Mouse (Mus musculus) heart, embryonic 12.5 days (tissue): ENCODE measurements around the gene Ift43. TPM values are rescaled to one million over a fixed set of nuclear protein-coding genes. Genes with fewer than 3 reads are reported as not detected.
A peak's percentile ranks its signal among the peaks of the same experiment; 100 is the strongest.

Source experiments
- ATAC-seq: fragments of 200-750 bp; cut with Nextera tagmentation; 2 replicates; pipeline ENCODE4 v1.8.0; 2017; ENCODE audit warnings: moderate TSS enrichment, moderate library complexity; ENCODE audit not compliant: insufficient number of reproducible peaks, low FRiP score
- H3K27ac ChIP-seq: fragments of 300-500 bp; sonication (generic); 2 replicates; pipeline ENCODE4 v1.5.1; 2016; ENCODE audit warnings: mild to moderate bottlenecking, moderate library complexity; ENCODE audit not compliant: poor library complexity, severe bottlenecking
- H3K27me3 ChIP-seq: fragments of 300-500 bp; sonication (generic); replicated peaks from 2 replicates; pipeline ENCODE4 v1.6.1; 2016; ENCODE audit warnings: mild to moderate bottlenecking, moderate library complexity
- H3K36me3 ChIP-seq: fragments of 300-500 bp; sonication (generic); 2 replicates; pipeline ENCODE4 v1.6.1; 2016; ENCODE audit warnings: mild to moderate bottlenecking, moderate library complexity
- H3K4me1 ChIP-seq: fragments of 300-500 bp; sonication (generic); replicated peaks from 2 replicates; pipeline ENCODE4 v1.6.1; 2016; ENCODE audit warnings: mild to moderate bottlenecking
- H3K4me2 ChIP-seq: fragments of 300-500 bp; sonication (generic); 2 replicates; pipeline ENCODE4 v1.6.1; 2016; ENCODE audit warnings: mild to moderate bottlenecking, moderate library complexity
- H3K4me3 ChIP-seq: fragments of 300-500 bp; sonication (generic); 2 replicates; pipeline ENCODE4 v1.5.1; 2016; ENCODE audit warnings: mild to moderate bottlenecking
- H3K9ac ChIP-seq: fragments of 300-500 bp; sonication (generic); 2 replicates; pipeline ENCODE4 v1.6.1; 2016; ENCODE audit warnings: mild to moderate bottlenecking, moderate library complexity
- H3K9me3 ChIP-seq: fragments of 300-500 bp; sonication (generic); replicated peaks from 2 replicates; pipeline ENCODE4 v1.6.1; 2016; ENCODE audit warnings: mild to moderate bottlenecking, moderate library complexity
- WGBS: fragments of 180-500 bp; shearing (Covaris S2); methylation state at CpG from one replicate; pipeline ENCODE4 v1.1.7; 2016; 5-methylcytosine and 5-hydroxymethylcytosine counted together
- polyA plus RNA-seq: library from polyadenylated mRNA; unstranded; fragments of >200 nt; fragmentation: Nextera tagmentation; extraction: Ambion mirVana; gene quantifications from 2 replicates; pipeline ENCODE4 v1.2.1, GENCODE M21; 2016

Ift43 gene
- polyA plus RNA-seq, 1 experiment from 2014 or later: 113 TPM

GRCm38 (mm10) chr12:86055306-86055705, 27.0 kb upstream of the Ift43 start:
- Histone ChIP-seq H3K9ac (no peak overlapping the region), H3K4me1 (peaks cover 7% of the 10 kb centered on the region; the same call in 1 of the 2 replicates), H3K36me3 (peaks cover 44% of the 10 kb centered on the region), H3K4me2 (no peak overlapping the region), H3K4me3 (no peak overlapping the region), H3K27me3 (no peaks in the 10 kb centered on the region), H3K9me3 (no peaks in the 10 kb centered on the region), H3K27ac (no peak overlapping the region)
- 92% methylated on average over 2 of the region's 2 CpGs for WGBS
- no peak for ATAC-seq

DNA sequence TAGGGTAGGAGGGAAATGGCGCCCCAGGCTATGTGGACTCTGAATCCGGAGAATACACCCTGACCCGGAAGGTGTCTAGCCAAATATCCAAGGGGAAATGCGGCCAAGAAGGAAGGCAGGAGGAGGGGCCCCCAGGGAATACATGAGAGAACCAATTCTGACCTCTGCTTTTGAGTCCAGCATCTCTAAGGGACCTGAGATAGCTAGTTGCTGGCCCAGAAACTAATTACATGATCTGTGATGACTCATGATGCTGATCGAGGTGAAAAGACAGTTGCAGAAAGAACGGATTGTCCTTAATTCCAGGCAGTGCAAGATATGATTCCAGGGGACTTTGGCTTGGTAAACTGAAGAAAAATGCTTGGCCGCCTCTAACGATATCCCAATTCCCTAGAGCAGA, 25.4 kb upstream of the Ift43 start:
- 86% methylated on average over 8 of the region's 8 CpGs for WGBS
- no peaks in the 10 kb centered on the region for H3K4me1 ChIP-seq
- no peak for ATAC-seq
- no peaks in the 10 kb centered on the region for H3K27me3 ChIP-seq
- H3K9me3 ChIP-seq: no peaks in the 10 kb centered on the region
- no peak overlapping the region for H3K27ac ChIP-seq
- H3K36me3 ChIP-seq: peaks cover 48% of the 10 kb centered on the region
- no peak overlapping the region for H3K9ac ChIP-seq
- no peak overlapping the region for H3K4me2 ChIP-seq
- H3K4me3 ChIP-seq: no peak overlapping the region

DNA sequence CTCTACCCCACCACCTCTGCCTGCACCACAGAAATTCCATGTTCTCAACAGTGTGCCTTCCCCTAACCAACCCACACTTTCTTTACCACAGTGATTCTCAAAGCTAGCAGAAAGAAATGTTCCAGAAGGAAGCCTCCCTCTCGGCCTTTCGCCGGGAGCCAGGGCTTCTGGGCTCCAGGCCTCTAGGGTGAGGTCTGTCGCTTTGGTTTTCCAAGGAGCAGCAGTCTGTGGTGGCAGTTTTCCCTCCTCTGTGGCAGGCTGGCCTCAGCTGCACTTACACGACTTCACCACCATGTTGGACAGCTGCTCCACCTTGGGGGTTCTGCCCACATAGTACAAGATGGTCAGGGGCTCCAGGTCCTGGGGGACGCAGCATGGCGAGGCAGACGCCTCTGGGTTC, 24.8 kb upstream of the Ift43 start:
- WGBS: 81% methylated on average over 8 of the region's 8 CpGs
- no peak for ATAC-seq
- Histone ChIP-seq H3K4me2 (no peak overlapping the region), H3K4me1 (no peaks in the 10 kb centered on the region), H3K27me3 (no peaks in the 10 kb centered on the region), H3K9me3 (no peaks in the 10 kb centered on the region), H3K9ac (no peak overlapping the region), H3K36me3 (peaks cover 54% of the 10 kb centered on the region), H3K27ac (no peak overlapping the region), H3K4me3 (no peak overlapping the region)

DNA sequence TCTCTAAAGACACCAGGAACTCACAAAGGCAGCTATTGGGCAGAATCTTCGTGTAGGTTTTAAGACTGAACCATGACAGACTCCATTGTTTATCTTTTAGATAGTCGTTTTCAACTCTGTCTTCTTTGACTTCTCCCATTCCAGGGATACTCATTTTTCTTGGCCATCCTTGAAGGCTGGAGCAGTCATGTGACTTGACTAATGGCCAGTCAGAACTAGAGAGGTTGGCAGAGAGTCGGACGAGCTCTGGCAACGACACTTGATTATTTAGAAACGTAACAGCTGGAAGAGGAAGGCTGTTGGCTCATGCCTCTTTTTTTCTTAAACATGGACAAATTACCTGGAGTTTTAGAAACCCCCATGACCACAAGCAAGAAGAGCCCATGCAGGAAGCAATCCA, 23.0 kb upstream of the Ift43 start:
- ATAC-seq: no peak
- Histone ChIP-seq H3K27ac (no peak overlapping the region), H3K9me3 (no peaks in the 10 kb centered on the region), H3K4me1 (no peaks in the 10 kb centered on the region), H3K4me3 (no peak overlapping the region), H3K27me3 (no peaks in the 10 kb centered on the region), H3K36me3 (peaks cover 72% of the 10 kb centered on the region), H3K4me2 (no peak overlapping the region), H3K9ac (no peak overlapping the region)
- WGBS: 77% methylated on average over 6 of the region's 6 CpGs

DNA sequence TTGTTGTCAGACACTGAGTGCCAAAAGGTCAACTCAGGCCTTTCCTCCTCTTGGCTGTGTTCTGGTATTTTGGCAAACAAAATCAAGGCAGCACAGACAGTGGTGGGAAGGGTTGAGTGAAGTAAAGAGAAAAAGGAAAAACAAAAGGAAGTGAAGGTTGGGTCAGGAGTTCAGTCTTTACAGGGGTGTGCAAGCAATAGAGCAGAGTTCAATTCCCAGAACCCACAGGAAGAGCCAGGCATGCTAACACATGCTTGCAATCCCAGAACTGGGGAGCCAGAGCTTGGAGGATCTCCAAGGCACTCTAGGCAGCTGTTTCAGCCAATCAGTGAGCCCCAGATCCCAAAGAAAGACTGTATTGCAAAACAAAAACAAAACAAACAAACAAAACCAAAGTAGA, 17.5 kb upstream of the Ift43 start:
- H3K36me3 ChIP-seq: peaks cover 63% of the 10 kb centered on the region
- H3K4me2 ChIP-seq: no peak overlapping the region

DNA sequence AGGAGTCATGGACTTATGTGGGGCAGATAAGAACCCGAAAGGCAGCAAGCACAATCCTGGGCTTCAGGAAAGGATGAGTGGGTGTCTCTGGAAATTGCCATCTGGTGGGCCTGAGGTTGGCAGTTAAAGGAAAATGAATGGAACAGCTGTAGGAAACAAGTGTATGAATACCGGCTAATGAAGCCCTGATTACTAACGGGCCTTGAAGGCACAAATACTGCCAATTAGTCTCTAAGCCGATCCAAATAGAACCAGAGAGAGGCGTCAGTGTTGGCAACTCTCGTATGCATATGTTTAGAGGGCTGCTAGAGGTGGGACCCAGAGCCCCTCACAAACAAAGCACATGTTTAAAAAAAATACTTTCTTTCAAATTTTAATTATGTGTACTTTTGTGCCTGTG, 10.9 kb upstream of the Ift43 start:
- peaks cover 5% of the 10 kb centered on the region; the same call in 1 of the 2 replicates for H3K9me3 ChIP-seq
- WGBS: 86% methylated on average over 6 of the region's 6 CpGs
- no peak overlapping the region for H3K4me3 ChIP-seq
- H3K27me3 ChIP-seq: no peaks in the 10 kb centered on the region
- H3K9ac ChIP-seq: no peak overlapping the region
- no peak overlapping the region for H3K4me2 ChIP-seq
- no peak overlapping the region for H3K27ac ChIP-seq
- H3K4me1 ChIP-seq: peaks cover 13% of the 10 kb centered on the region
- ATAC-seq: no peak
- peaks cover 23% of the 10 kb centered on the region for H3K36me3 ChIP-seq

More for the DNA sequence above, 17.5 kb upstream of the Ift43 start:
- Histone ChIP-seq H3K4me1 (no peaks in the 10 kb centered on the region), H3K9me3 (no peaks in the 10 kb centered on the region), H3K27ac (no peak overlapping the region), H3K9ac (no peak overlapping the region), H3K4me3 (no peak overlapping the region), H3K27me3 (no peaks in the 10 kb centered on the region)
- ATAC-seq: no peak

GRCm38 (mm10) chr12:86074681-86075080, 7.7 kb upstream of the Ift43 start:
- 72% methylated on average over 12 of the region's 12 CpGs for WGBS
- peaks cover 30% of the 10 kb centered on the region for H3K4me1 ChIP-seq

DNA sequence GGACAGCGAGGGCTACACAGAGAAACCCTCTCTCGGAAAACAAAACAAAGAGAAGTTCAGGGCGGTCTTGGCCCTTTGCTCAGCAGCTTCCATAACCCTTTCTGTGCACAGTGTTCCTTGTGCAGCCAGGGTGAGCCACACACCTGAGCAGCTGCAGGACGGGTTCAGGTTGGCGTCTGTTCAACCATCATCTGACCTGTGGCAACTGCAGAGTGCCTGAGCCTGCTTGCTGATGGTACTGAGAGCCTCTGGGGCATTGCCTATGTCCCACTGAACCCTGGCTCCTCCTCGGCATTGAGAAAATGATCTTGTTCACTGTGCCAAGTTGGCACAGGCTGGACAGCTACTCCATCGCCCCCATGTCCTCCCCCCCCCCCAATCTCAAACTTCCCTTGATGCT, 7.0 kb upstream of the Ift43 start:
- Histone ChIP-seq H3K4me3 (no peak overlapping the region), H3K9me3 (peaks cover 5% of the 10 kb centered on the region; the same call in 1 of the 2 replicates), H3K27me3 (no peaks in the 10 kb centered on the region), H3K27ac (no peak overlapping the region), H3K4me2 (peak overlapping the region; percentile 81), H3K9ac (no peak overlapping the region), H3K4me1 (peaks cover 30% of the 10 kb centered on the region), H3K36me3 (no peaks in the 10 kb centered on the region)
- no peak for ATAC-seq
- 86% methylated on average over 7 of the region's 7 CpGs for WGBS

More at GRCm38 (mm10) chr12:86074681-86075080, 7.7 kb upstream of the Ift43 start:
- ATAC-seq: no peak
- H3K4me2 ChIP-seq: no peak overlapping the region
- no peaks in the 10 kb centered on the region for H3K27me3 ChIP-seq
- no peak overlapping the region for H3K4me3 ChIP-seq
- H3K27ac ChIP-seq: no peak overlapping the region
- H3K36me3 ChIP-seq: no peaks in the 10 kb centered on the region
- peaks cover 5% of the 10 kb centered on the region; the same call in 1 of the 2 replicates for H3K9me3 ChIP-seq
- no peak overlapping the region for H3K9ac ChIP-seq

- Histone ChIP-seq H3K9ac (peak overlapping the region; percentile 83), H3K9me3 (peaks cover 5% of the 10 kb centered on the region; the same call in 1 of the 2 replicates), H3K36me3 (no peaks in the 10 kb centered on the region), H3K4me1 (peaks cover 30% of the 10 kb centered on the region), H3K27ac (no peak overlapping the region), H3K27me3 (no peaks in the 10 kb centered on the region), H3K4me2 (peak overlapping the region; percentile 81), H3K4me3 (peak overlapping the region; percentile 62)
- no peak for ATAC-seq
- 13% methylated on average over 13 of the region's 13 CpGs for WGBS
These were observed 5.9 kb upstream of the Ift43 start for GRCm38 (mm10) chr12:86076321-86076901.

DNA sequence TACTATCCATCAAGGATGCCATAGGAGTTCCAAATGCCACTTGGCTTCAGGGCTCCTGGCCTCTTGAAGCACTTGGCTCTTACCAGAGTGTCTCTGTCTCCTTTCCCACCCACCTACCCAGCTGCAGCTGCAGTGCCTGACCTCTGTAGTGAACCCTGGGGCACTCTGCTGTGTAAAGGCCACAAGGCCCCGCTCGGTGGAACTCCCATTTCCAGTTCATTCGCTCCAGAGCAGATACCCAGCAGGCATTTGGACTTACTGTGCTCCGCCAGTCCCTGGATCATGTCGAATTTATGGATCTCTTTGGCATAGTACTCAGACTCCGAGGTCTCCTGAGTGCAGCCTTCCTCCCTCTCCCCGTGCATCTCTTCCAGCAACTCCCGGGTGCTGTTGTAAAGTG, 5.0 kb upstream of the Ift43 start:
- H3K4me1 ChIP-seq: peaks cover 33% of the 10 kb centered on the region
- peak overlapping the region; percentile 83 for H3K9ac ChIP-seq
- peak overlapping the region; percentile 62 for H3K4me3 ChIP-seq
- no peaks in the 10 kb centered on the region for H3K27me3 ChIP-seq
- no peak for ATAC-seq
- H3K36me3 ChIP-seq: no peaks in the 10 kb centered on the region
- no peaks in the 10 kb centered on the region for H3K9me3 ChIP-seq
- H3K27ac ChIP-seq: no peak overlapping the region
- peak overlapping the region; percentile 81 for H3K4me2 ChIP-seq
- 34% methylated on average over 8 of the region's 8 CpGs for WGBS

DNA sequence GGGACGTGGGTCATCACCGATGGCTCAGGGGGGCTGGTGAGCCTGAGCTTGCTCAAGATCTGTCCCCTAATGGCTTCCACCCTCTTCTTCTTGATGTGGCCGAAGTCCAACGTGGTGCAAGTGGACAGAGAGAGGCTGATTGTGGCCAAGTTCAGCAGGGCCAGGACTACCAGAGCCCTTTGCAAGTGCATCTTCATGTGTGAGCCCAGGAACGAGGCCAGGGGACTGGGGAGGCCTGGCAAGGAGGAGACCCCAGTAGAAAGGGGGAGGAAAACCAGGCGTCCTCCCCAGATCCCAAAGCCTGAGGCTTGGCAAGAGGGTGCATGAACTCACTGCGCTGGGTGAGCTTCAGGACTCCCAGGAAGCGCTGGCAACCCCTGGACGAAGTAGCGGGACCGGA, 4.6 kb upstream of the Ift43 start:
- Histone ChIP-seq H3K27ac (0 out of 2 replicates have a peak overlapping the region, but pooled peaks have one; percentile 48), H3K4me3 (peak overlapping the region; percentile 62), H3K9me3 (no peaks in the 10 kb centered on the region), H3K9ac (peak overlapping the region; percentile 83), H3K4me1 (peaks cover 33% of the 10 kb centered on the region), H3K27me3 (no peaks in the 10 kb centered on the region), H3K4me2 (peak overlapping the region; percentile 81), H3K36me3 (no peaks in the 10 kb centered on the region)
- no peak for ATAC-seq
- 26% methylated on average over 11 of the region's 11 CpGs for WGBS

DNA sequence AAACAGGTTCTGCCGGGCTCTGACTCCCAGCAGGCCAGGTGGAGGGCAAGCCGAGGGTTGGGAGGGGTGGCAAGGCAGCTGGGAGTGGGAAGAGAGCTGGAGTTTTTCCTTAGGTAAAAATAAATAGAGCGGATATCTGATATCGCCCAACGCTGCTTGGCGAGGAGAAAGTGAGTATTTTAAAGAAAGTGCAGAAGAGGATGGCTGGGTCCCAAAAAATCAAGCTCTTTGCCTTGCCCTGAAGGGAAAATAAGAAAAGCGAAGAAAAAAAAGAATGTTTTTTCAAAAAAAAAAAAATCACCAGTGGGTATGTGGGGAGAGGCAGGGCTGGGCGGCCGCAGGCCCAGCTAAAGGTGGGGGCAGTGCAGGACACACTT, 4.2 kb upstream of the Ift43 start:
- Histone ChIP-seq H3K27ac (peak overlapping the region; percentile 90), H3K9me3 (no peaks in the 10 kb centered on the region), H3K9ac (peak overlapping the region; percentile 83), H3K4me1 (peaks cover 36% of the 10 kb centered on the region), H3K4me3 (peak overlapping the region; percentile 62), H3K36me3 (no peaks in the 10 kb centered on the region), H3K4me2 (peak overlapping the region; percentile 81), H3K27me3 (no peaks in the 10 kb centered on the region)
- 19% methylated on average over 9 of the region's 9 CpGs for WGBS
- ATAC-seq: no peak
